Mouse (Mus musculus) limb, embryonic 11.5 days (tissue): ENCODE data around the gene Frmd4a. TPM values are rescaled to one million over a fixed set of nuclear protein-coding genes. Genes with fewer than 3 reads are reported as not detected.

Experiments used
- ATAC-seq: fragments of 200-750 bp; cut with Nextera tagmentation; 2 replicates; pipeline ENCODE4 v1.8.0; 2017; ENCODE audit warnings: low read depth; ENCODE audit not compliant: insufficient number of reproducible peaks, low FRiP score, low TSS enrichment
- DNase-seq: peaks from one replicate; pipeline ENCODE4 v3.0.0-alpha.2; 2015; ENCODE audit warnings: low spot score
- H3K27ac ChIP-seq: fragments of 300-500 bp; sonication (generic); replicated peaks from 2 replicates; pipeline ENCODE4 v1.5.1; 2014; ENCODE audit warnings: low read depth, mild to moderate bottlenecking, low read length
- H3K27me3 ChIP-seq: fragments of 300-500 bp; sonication (generic); 2 replicates; pipeline ENCODE4 v1.6.1; 2014; ENCODE audit warnings: mild to moderate bottlenecking, low read length, mixed read lengths; ENCODE audit not compliant: control insufficient read depth, insufficient read depth
- H3K36me3 ChIP-seq: fragments of 300-500 bp; sonication (generic); 2 replicates; pipeline ENCODE4 v1.6.1; 2014; ENCODE audit warnings: mild to moderate bottlenecking, low read length, moderate library complexity, mixed read lengths; ENCODE audit not compliant: control insufficient read depth, insufficient read depth
- H3K4me1 ChIP-seq: fragments of 300-500 bp; sonication (generic); 2 replicates; pipeline ENCODE4 v1.6.1; 2014; ENCODE audit warnings: low read length, mixed read lengths; ENCODE audit not compliant: control insufficient read depth, insufficient read depth
- H3K4me2 ChIP-seq: fragments of 300-500 bp; sonication (generic); 2 replicates; pipeline ENCODE4 v1.6.1; 2014; ENCODE audit warnings: low read depth, mild to moderate bottlenecking, moderate library complexity; ENCODE audit not compliant: severe bottlenecking
- H3K4me3 ChIP-seq: fragments of 300-500 bp; sonication (generic); 2 replicates; pipeline ENCODE4 v1.5.1; 2014; ENCODE audit warnings: low read depth, low read length
- H3K9ac ChIP-seq: fragments of 300-500 bp; sonication (generic); 2 replicates; pipeline ENCODE4 v1.6.1; 2014; ENCODE audit warnings: mild to moderate bottlenecking, low read length
- H3K9me3 ChIP-seq: fragments of 300-500 bp; sonication (generic); 2 replicates; pipeline ENCODE4 v1.6.1; 2016; ENCODE audit warnings: low read length; ENCODE audit not compliant: control insufficient read depth
- WGBS: fragments of 180-500 bp; shearing (Covaris S2); extraction: QIAGEN DNeasy Blood & Tissue Kit; methylation state at CpG from one replicate; pipeline ENCODE4 v1.1.7; 2014; 5-methylcytosine and 5-hydroxymethylcytosine counted together
- polyA plus RNA-seq: library from polyadenylated mRNA; unstranded; fragments of >200 nt; fragmentation: Nextera tagmentation; extraction: Ambion mirVana; gene quantifications from 2 replicates; pipeline ENCODE4 v1.2.1, GENCODE M21; 2014

The Frmd4a gene
- polyA plus RNA-seq, 1 experiment from 2014 or later, result 65.3 TPM

DNA sequence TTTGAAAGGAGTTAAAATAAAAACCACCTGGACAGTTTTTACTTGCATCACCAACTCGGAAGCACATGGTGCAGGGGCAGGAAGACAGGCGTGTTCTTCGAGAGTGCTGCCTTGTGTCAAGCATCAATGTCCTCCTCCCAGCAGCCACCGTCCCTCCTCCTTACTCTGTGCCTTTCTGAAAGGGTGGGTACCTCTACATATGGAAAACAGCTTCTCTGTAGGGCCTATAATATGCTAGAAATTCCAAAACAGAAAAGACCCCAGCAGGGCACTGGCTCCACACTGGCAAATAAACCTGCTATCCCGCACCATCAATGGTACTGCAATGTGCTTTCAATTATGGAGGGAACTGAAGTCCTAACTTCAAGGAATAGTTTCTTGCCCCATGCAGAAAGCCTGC is 331.0 kb downstream of the Frmd4a start:
- Histone ChIP-seq H3K27me3 (no peaks in the 10 kb centered on the region), H3K9me3 (no peaks in the 10 kb centered on the region), H3K4me3 (no peak overlapping the region), H3K4me1 (peaks cover 36% of the 10 kb centered on the region), H3K27ac (no peak overlapping the region), H3K4me2 (no peak overlapping the region), H3K36me3 (peaks cover 3% of the 10 kb centered on the region; the same call in 1 of the 2 replicates), H3K9ac (no peak overlapping the region)
- DNase-seq, result no peak
- peak; percentile 77; the same call in 1 of the 2 replicates for ATAC-seq
- 20% methylated on average over 5 of the region's 5 CpGs for WGBS

DNA sequence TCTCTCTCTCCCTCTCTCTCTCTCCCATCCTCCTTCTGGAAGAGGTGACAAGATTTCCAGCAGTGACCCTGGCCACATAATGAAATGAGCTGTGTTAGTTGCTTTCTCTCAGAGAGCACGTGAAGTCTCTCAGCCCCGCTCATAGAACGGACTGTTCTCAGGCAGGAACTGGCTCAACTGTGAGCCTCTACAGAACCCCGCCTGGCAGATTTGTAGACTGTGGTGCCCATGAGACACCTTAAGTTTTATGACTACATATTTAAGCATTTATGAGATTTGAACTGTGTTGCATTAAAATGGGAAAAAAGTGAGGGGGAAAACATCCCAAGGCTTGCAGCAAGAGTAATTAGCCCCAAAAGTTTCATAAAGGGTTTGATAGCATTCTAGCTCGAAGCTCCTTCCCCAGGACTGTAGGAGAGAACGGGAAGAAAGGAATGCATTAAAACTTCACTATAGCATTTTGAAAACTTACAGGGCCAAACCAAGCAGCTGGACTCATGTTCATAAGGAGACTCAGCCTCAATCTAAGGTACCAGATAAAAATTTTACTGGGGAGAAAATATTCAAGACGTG is 339.4 kb downstream of the Frmd4a start:
- DNase-seq, result no peak
- no peak overlapping the region for H3K4me2 ChIP-seq
- H3K9me3 ChIP-seq, result no peaks in the 10 kb centered on the region; the same call in 1 of the 2 replicates
- no peak overlapping the region for H3K9ac ChIP-seq
- no peak for ATAC-seq
- H3K27me3 ChIP-seq, result no peaks in the 10 kb centered on the region
- H3K4me1 ChIP-seq, result peaks cover 10% of the 10 kb centered on the region
- H3K36me3 ChIP-seq, result peaks cover 2% of the 10 kb centered on the region; the same call in 1 of the 2 replicates
- no peak overlapping the region for H3K4me3 ChIP-seq
- H3K27ac ChIP-seq, result no peak overlapping the region
- 56% methylated on average over 7 of the region's 7 CpGs for WGBS

DNA sequence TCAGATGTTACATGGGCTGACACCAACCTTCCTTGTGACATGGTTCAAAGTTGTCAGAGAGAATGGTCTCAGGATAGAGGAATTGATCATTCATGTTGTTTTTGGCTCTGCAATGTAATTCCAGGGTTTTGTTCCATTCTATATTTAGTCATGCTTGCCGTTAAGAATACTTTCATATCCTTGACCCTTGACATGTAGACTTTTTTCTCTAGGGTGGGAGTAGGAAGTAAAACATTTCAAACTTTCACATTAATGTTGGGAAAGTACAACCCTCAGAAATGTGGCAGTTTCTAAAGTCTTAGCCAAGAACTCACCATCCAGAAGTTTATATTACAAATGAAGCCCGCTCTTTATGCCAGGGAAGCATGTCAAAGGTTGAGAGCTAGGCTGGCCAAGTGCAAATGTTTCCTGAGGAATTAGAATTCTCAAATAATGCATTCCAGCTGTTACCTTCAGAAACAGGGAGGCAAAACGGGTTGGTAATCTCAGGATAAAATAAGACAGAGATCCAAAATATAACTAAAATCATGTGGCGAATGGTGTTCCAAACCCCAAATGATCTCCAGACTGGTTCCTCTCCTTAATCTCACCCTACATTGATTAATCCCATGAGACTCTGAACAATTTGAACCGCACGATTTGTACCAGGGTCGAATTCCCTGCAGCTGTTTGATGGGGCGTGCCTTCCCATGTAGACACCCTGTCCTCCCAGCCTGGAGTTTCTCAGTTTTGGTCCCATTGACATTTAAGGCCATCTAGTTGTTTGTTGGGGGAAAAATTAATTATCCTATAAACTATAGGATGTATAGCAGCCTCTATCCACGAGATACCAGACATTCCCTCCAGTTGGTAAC is 344.7 kb downstream of the Frmd4a start:
- Histone ChIP-seq H3K27me3 (no peaks in the 10 kb centered on the region), H3K4me3 (no peak overlapping the region), H3K9me3 (no peaks in the 10 kb centered on the region), H3K4me1 (peaks cover 5% of the 10 kb centered on the region; the same call in 1 of the 2 replicates), H3K36me3 (no peaks in the 10 kb centered on the region), H3K27ac (no peak overlapping the region), H3K4me2 (no peak overlapping the region), H3K9ac (no peak overlapping the region)
- DNase-seq (no peak), ATAC-seq (no peak)
- WGBS, result 42% methylated on average over 9 of the region's 9 CpGs

DNA sequence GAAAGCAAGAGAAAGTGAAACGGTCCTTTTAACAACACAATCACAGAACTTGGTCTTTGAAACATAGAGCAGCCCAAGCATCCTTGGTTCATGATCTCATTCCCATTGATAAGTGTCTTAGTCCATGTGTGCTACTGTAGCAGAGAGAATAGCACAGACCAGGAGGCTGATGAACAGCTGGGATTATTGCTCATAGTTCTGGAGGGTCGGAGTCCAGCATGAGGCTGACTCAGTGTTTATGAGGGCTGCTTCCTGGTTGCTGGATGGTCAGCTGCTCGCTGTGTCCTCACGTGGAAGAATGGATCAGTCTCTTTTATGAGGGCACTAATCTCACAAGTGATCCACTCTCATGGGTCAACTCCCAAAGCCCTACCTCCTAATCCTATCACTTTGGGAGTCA is 347.4 kb downstream of the Frmd4a start:
- Histone ChIP-seq H3K36me3 (no peaks in the 10 kb centered on the region), H3K4me1 (peaks cover 5% of the 10 kb centered on the region; the same call in 1 of the 2 replicates), H3K4me2 (no peak overlapping the region), H3K9me3 (no peaks in the 10 kb centered on the region), H3K27me3 (no peaks in the 10 kb centered on the region), H3K4me3 (no peak overlapping the region), H3K9ac (no peak overlapping the region), H3K27ac (no peak overlapping the region)
- no peak for DNase-seq
- WGBS, result 81% methylated on average over 4 of the region's 4 CpGs
- ATAC-seq, result no peak

DNA sequence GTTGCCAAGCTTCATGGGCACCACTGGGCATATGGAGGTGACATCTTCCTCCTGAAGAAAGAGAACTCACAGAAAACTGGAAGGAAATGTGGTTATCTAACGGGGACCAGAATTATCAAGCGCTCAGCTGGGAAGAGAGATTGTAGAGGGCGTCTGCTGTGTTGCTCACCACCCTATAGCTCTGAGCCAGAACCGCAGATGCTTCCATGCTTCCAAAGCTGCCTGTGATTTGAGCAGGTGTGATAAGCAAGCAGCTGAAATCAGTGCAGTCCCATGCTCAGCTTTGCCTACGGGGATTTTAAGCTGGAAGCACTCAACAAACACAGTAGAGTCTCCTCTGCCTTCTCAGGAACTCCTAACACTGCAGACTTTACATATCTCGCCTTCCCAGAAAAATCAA is 351.0 kb downstream of the Frmd4a start:
- Histone ChIP-seq H3K36me3 (no peaks in the 10 kb centered on the region), H3K9me3 (no peaks in the 10 kb centered on the region), H3K27ac (no peak overlapping the region), H3K4me1 (0 out of 2 replicates have a peak, but pooled peaks cover 2% of the 10 kb centered on the region), H3K4me3 (no peak overlapping the region), H3K4me2 (no peak overlapping the region), H3K9ac (no peak overlapping the region), H3K27me3 (no peaks in the 10 kb centered on the region)
- DNase-seq (no peak), ATAC-seq (no peak)
- 92% methylated on average over 6 of the region's 6 CpGs for WGBS

DNA sequence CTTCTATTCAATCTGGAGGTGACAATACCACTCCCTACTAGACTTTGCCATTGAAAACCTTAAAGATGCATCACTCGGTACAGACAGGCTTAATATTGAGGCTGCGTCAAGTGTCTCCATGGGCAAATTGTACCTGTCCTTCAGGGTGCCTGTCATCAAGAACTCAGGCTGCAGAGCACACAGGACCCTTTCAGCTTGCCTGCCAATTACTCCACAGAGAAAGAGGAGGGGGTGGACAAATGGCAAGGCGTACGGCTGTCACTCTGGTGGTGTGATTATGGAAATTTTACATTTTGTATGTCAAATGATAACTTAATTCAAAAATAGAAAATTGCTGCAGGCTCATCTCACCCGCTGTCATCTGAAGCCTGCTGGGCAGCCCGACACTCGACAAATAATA is 353.0 kb downstream of the Frmd4a start:
- ATAC-seq (no peak), DNase-seq (no peak)
- H3K27me3 ChIP-seq, result no peaks in the 10 kb centered on the region
- H3K36me3 ChIP-seq, result no peaks in the 10 kb centered on the region
- H3K4me1 ChIP-seq, result 0 out of 2 replicates have a peak, but pooled peaks cover 2% of the 10 kb centered on the region
- H3K9ac ChIP-seq, result no peak overlapping the region
- 82% methylated on average over 7 of the region's 7 CpGs for WGBS
- no peaks in the 10 kb centered on the region for H3K9me3 ChIP-seq
- H3K4me2 ChIP-seq, result no peak overlapping the region
- no peak overlapping the region for H3K4me3 ChIP-seq
- no peak overlapping the region for H3K27ac ChIP-seq

DNA sequence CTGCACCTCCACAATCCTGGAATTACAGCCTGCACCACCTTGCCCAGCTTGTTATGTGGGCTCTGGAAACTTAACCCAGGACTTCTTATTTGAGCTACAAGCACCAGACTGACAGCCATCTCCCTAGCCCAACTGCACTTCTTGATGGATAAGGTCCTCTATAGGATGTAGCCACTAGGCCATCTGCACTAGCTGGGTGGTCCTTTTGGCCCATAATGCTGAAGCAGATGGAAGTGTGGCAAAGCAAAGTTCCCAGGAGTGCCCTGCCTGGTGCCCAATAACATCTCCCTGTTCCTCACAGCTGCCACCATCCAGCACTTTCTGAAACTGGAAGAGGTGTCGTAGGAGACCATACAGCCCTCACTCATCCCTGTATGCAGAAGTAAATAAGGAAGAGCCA is 353.8 kb downstream of the Frmd4a start:
- Histone ChIP-seq H3K4me1 (0 out of 2 replicates have a peak, but pooled peaks cover 2% of the 10 kb centered on the region), H3K9ac (no peak overlapping the region), H3K27ac (no peak overlapping the region), H3K4me3 (no peak overlapping the region), H3K36me3 (no peaks in the 10 kb centered on the region), H3K4me2 (no peak overlapping the region), H3K9me3 (no peaks in the 10 kb centered on the region), H3K27me3 (no peaks in the 10 kb centered on the region)
- 83% methylated on average over 1 of the region's 1 CpGs for WGBS
- DNase-seq, result no peak
- ATAC-seq, result no peak

DNA sequence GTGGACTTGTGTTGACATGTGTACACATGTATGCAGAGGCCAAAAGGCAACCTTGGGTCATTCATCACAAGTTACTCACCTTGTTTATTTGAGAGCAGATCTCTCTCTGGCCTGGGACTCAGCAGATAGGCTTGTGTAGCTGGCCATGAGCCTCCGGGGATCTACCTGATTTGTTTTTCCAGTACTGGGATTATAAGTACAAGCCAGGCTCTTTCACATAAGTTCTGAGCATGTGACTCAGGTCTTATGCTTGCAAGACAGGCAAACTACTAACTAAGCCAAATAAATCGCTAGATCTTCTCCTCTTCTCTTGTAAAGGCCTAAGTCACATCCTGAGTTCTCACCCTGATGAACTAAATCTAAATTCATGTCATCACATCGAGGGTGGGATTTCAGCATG is 361.3 kb downstream of the Frmd4a start:
- Histone ChIP-seq H3K9ac (no peak overlapping the region), H3K9me3 (no peaks in the 10 kb centered on the region), H3K36me3 (no peaks in the 10 kb centered on the region), H3K4me2 (no peak overlapping the region), H3K27me3 (no peaks in the 10 kb centered on the region), H3K27ac (no peak overlapping the region), H3K4me3 (no peak overlapping the region), H3K4me1 (no peaks in the 10 kb centered on the region)
- WGBS, result 89% methylated on average over 3 of the region's 3 CpGs
- ATAC-seq (no peak), DNase-seq (no peak)
